24 mouse cellular contexts compared by ENCODE assay signal in genomic region chr7:137220436-137220835, GRCm38 (mm10).
"Had no signal": no experiment of that assay in that cellular context is flagged by ENCODE, and none has a peak within 500 bp of the region (broad histone marks: within the 10 kb centered on the region; RNA-seq: fewer than 3 reads in every experiment).

No protein-coding gene starts in this region.

- H3K36me3 ChIP-seq: heart, embryonic 10.5 days; heart, embryonic 12.5 days; intestine, embryonic 15.5 days; liver, embryonic 13.5 days; liver, embryonic 15.5 days had no signal

- H3K4me2 ChIP-seq: heart, embryonic 12.5 days; intestine, embryonic 15.5 days; limb, embryonic 12.5 days; liver, embryonic 11.5 days; liver, embryonic 13.5 days; liver, embryonic 15.5 days had no signal

- H3K4me3 ChIP-seq: gastrocnemius, adult 2 months; heart, embryonic 10.5 days; heart, embryonic 12.5 days; hindbrain, embryonic 10.5 days; intestine, embryonic 15.5 days; layer of hippocampus, adult 2 months; left cerebral cortex, adult 2 months; limb, embryonic 10.5 days; limb, embryonic 12.5 days; liver, embryonic 13.5 days; liver, embryonic 15.5 days had no signal

- H3K9me3 ChIP-seq: heart, embryonic 10.5 days; heart, embryonic 12.5 days; hindbrain, embryonic 10.5 days; intestine, embryonic 15.5 days; limb, embryonic 10.5 days; limb, embryonic 12.5 days; liver, embryonic 13.5 days; liver, embryonic 15.5 days had no signal

- ATAC-seq: inflammation-experienced regulatory T-cells, adult 6 months; intestine, embryonic 15.5 days; intestine, postnatal 0 days had no signal

- H3K4me1 ChIP-seq: liver, embryonic 13.5 days; liver, embryonic 15.5 days had no signal

- H3K27me3 ChIP-seq: intestine, embryonic 15.5 days; liver, embryonic 13.5 days; liver, embryonic 15.5 days had no signal

- H3K27ac ChIP-seq: gastrocnemius, adult 2 months; heart, embryonic 10.5 days; hindbrain, embryonic 10.5 days; intestine, embryonic 15.5 days; layer of hippocampus, adult 2 months; left cerebral cortex, adult 2 months; limb, embryonic 10.5 days; limb, embryonic 12.5 days; liver, embryonic 13.5 days; liver, embryonic 15.5 days had no signal

- DNase-seq: gastrocnemius, adult 2 months; gastrocnemius, postnatal 10 days; gastrocnemius, postnatal 25 days; heart, adult 18-20 months; heart, postnatal 10 days; heart, postnatal 4 days; kidney, adult 18-20 months; kidney, adult 8-10 months; kidney, postnatal 10 days; kidney, postnatal 4 days; liver; liver, embryonic 13.5 days had no signal

- H3K9ac ChIP-seq: heart, embryonic 12.5 days; intestine, embryonic 15.5 days; limb, embryonic 12.5 days; liver, embryonic 13.5 days; liver, embryonic 15.5 days had no signal
